Mouse (Mus musculus) stomach, embryonic 14.5 days (tissue): ENCODE results near the gene BC003965. TPM values are rescaled to one million over a fixed set of nuclear protein-coding genes. Genes with fewer than 3 reads are reported as not detected.
"Not testable (repeated sequence)": the region's sequence is repeated elsewhere in the genome, so short reads cannot be mapped to it uniquely, and the experiment has no call there.

ENCODE experiments used
- ATAC-seq: fragments of 200-750 bp; cut with Nextera tagmentation; 2 replicates; pipeline ENCODE4 v1.8.0; 2017; ENCODE audit warnings: low read depth, moderate TSS enrichment; ENCODE audit not compliant: insufficient number of reproducible peaks, insufficient read depth, low FRiP score
- H3K27ac ChIP-seq: fragments of 300-500 bp; sonication (generic); 2 replicates; pipeline ENCODE4 v1.5.1; 2014; ENCODE audit warnings: mild to moderate bottlenecking, low read length, moderate library complexity, mixed read lengths
- H3K27me3 ChIP-seq: fragments of 300-500 bp; sonication (generic); 2 replicates; pipeline ENCODE4 v1.6.1; 2014; ENCODE audit warnings: low read length, control low read depth, mixed read lengths; ENCODE audit not compliant: control insufficient read depth, insufficient read depth
- H3K36me3 ChIP-seq: fragments of 300-500 bp; sonication (generic); 2 replicates; pipeline ENCODE4 v1.6.1; 2014; ENCODE audit warnings: mild to moderate bottlenecking, control low read depth, low read length, moderate library complexity, mixed read lengths; ENCODE audit not compliant: control insufficient read depth, insufficient read depth
- H3K4me1 ChIP-seq: fragments of 300-500 bp; sonication (generic); 2 replicates; pipeline ENCODE4 v1.6.1; 2014; ENCODE audit warnings: low read length, control low read depth, mixed read lengths; ENCODE audit not compliant: control insufficient read depth, insufficient read depth
- H3K4me2 ChIP-seq: fragments of 300-500 bp; sonication (generic); replicated peaks from 2 replicates; pipeline ENCODE4 v1.6.1; 2014; ENCODE audit warnings: low read depth, low read length, control low read depth
- H3K4me3 ChIP-seq: fragments of 300-500 bp; sonication (generic); 2 replicates; pipeline ENCODE4 v1.5.1; 2014; ENCODE audit warnings: low read depth, low read length, control low read depth
- H3K9ac ChIP-seq: fragments of 300-500 bp; sonication (generic); replicated peaks from 2 replicates; pipeline ENCODE4 v1.6.1; 2014; ENCODE audit warnings: low read depth, mild to moderate bottlenecking, control low read depth, low read length, moderate library complexity, mixed read lengths
- H3K9me3 ChIP-seq: fragments of 300-500 bp; sonication (generic); 2 replicates; pipeline ENCODE4 v1.6.1; 2016; ENCODE audit warnings: low read depth, low read length, control low read depth; ENCODE audit not compliant: control insufficient read depth
- WGBS: fragments of 180-500 bp; shearing (Covaris S2); extraction: QIAGEN DNeasy Blood & Tissue Kit; methylation state at CpG from one replicate; pipeline ENCODE4 v1.1.7; 2014; 5-methylcytosine and 5-hydroxymethylcytosine counted together
- polyA plus RNA-seq: library from polyadenylated mRNA; unstranded; fragments of >200 nt; fragmentation: Nextera tagmentation; extraction: Ambion mirVana; gene quantifications from 2 replicates; pipeline ENCODE4 v1.2.1, GENCODE M21; 2014

The BC003965 gene
- polyA plus RNA-seq, 1 experiment from 2014 or later, result 31.5 TPM

GRCm38 (mm10) chr17:25231621-25232020, 47.3 kb downstream of the BC003965 start:
- not testable (repeated sequence) for H3K4me1 ChIP-seq, H3K9ac ChIP-seq, H3K9me3 ChIP-seq, H3K27me3 ChIP-seq, H3K27ac ChIP-seq, H3K4me2 ChIP-seq, H3K4me3 ChIP-seq, ATAC-seq
- 88% methylated on average over 6 of the region's 11 CpGs for WGBS
- H3K36me3 ChIP-seq, result peaks cover 18% of the 10 kb centered on the region

- no peak overlapping the region for H3K4me3 ChIP-seq
- 82% methylated on average over 9 of the region's 9 CpGs for WGBS
Measured at GRCm38 (mm10) chr17:25235635-25236034, 51.3 kb downstream of the BC003965 start.

More at GRCm38 (mm10) chr17:25235635-25236034, 51.3 kb downstream of the BC003965 start:
- ATAC-seq, result no peak
- Histone ChIP-seq H3K4me1 (0 out of 2 replicates have a peak, but pooled peaks cover 4% of the 10 kb centered on the region), H3K4me2 (no peak overlapping the region), H3K9ac (no peak overlapping the region), H3K27ac (no peak overlapping the region), H3K9me3 (no peaks in the 10 kb centered on the region), H3K27me3 (no peaks in the 10 kb centered on the region), H3K36me3 (peaks cover 16% of the 10 kb centered on the region)

Other genes starting within 250 kb of the BC003965 start
- 40.9 and 42.9 TPM in 2 replicates for gene Mapk8ip3, start 247.6 kb upstream of the BC003965 start, polyA plus RNA-seq
- 139 and 150 TPM in 2 replicates for gene Jpt2, start 223.9 kb upstream of the BC003965 start, polyA plus RNA-seq
- gene Cramp1l, start 168.8 kb upstream of the BC003965 start, polyA plus RNA-seq, result 9.7 and 11.7 TPM in 2 replicates
- 17.1 and 18.7 TPM in 2 replicates for gene Ift140, start 168.5 kb upstream of the BC003965 start, polyA plus RNA-seq
- gene Tmem204, start 101.0 kb upstream of the BC003965 start, polyA plus RNA-seq, result 21.6 TPM in 2 replicates
- 38.2 and 40.5 TPM in 2 replicates for gene Telo2, start 68.6 kb upstream of the BC003965 start, polyA plus RNA-seq
- 0.16 and 0.28 TPM in 2 replicates for gene Ptx4, start 63.8 kb upstream of the BC003965 start, polyA plus RNA-seq
- gene Clcn7, start 51.2 kb upstream of the BC003965 start, polyA plus RNA-seq, result 19.7 and 20.4 TPM in 2 replicates
- 0.41 and 0.43 TPM in 2 replicates for gene Ccdc154, start 22.1 kb upstream of the BC003965 start, polyA plus RNA-seq
- gene Gm38655, start 9.1 kb upstream of the BC003965 start, polyA plus RNA-seq, result 3.3 and 4.2 TPM in 2 replicates
- 5.7 and 6.8 TPM in 2 replicates for gene Unkl, start 3.8 kb downstream of the BC003965 start, polyA plus RNA-seq
- 44.3 and 44.4 TPM in 2 replicates for gene Gnptg, start 55.6 kb downstream of the BC003965 start, polyA plus RNA-seq
- 41.1 and 42.4 TPM in 2 replicates for gene Tsr3, start 55.6 kb downstream of the BC003965 start, polyA plus RNA-seq
- gene Baiap3, start 71.8 kb downstream of the BC003965 start, polyA plus RNA-seq, result 2.3 and 3.9 TPM in 2 replicates
- gene Ube2i, start 90.1 kb downstream of the BC003965 start, polyA plus RNA-seq, result 592 and 600 TPM in 2 replicates
- gene Prss34, start 113.8 kb downstream of the BC003965 start, polyA plus RNA-seq, result 0.33 and 0.35 TPM in 2 replicates
- gene Prss28, start 124.1 kb downstream of the BC003965 start, polyA plus RNA-seq, result not detected in 2 replicates
- gene Prss29, start 134.1 kb downstream of the BC003965 start, polyA plus RNA-seq, result not detected in 2 replicates
- not detected in 2 replicates for gene Tpsab1, start 161.0 kb downstream of the BC003965 start, polyA plus RNA-seq
- 1.3 and 1.4 TPM in 2 replicates for gene Tpsb2, start 181.8 kb downstream of the BC003965 start, polyA plus RNA-seq
- 0.69 and 0.98 TPM in 2 replicates for gene Tpsg1, start 184.7 kb downstream of the BC003965 start, polyA plus RNA-seq
- 6.1 and 6.6 TPM in 2 replicates for gene Cacna1h, start 249.2 kb downstream of the BC003965 start, polyA plus RNA-seq